18 mouse cellular contexts compared by ENCODE assay signal in genomic region chr6:17548786-17549185, GRCm38 (mm10).
DNase-seq lines count a peak whose midpoint lies in the region; ATAC-seq and TF ChIP-seq lines count a peak whose summit lies in the region.
"Had no signal": no experiment of that assay in that cellular context is flagged by ENCODE, and none has a peak within 500 bp of the region (broad histone marks: within the 10 kb centered on the region; RNA-seq: fewer than 3 reads in every experiment).

No protein-coding gene starts in this region.

- H3K9me3 ChIP-seq in intestine, embryonic 16.5 days (ENCODE audit: control insufficient read depth, low read length), result no peaks in the 10 kb centered on the region
- H3K9me3 ChIP-seq in intestine, embryonic 15.5 days, result no peaks in the 10 kb centered on the region
- no peaks in the 10 kb centered on the region for H3K9me3 ChIP-seq in intestine, postnatal 0 days (ENCODE audit: control insufficient read depth)
- H3K9me3 ChIP-seq: limb, embryonic 10.5 days; liver, embryonic 13.5 days had no signal

- no peak for TF ChIP-seq CTCF in lung, adult 2 months (IDR thresholded peaks at IDR 0.05; ENCODE audit: insufficient read depth, low read length)
- no peak for TF ChIP-seq CTCF in intestine, postnatal 0 days (IDR thresholded peaks at IDR 0.05; ENCODE audit: low read depth)

- no peaks in the 10 kb centered on the region for H3K27me3 ChIP-seq in intestine, embryonic 16.5 days (replicated peaks; ENCODE audit: control insufficient read depth, insufficient read depth, low read length)
- H3K27me3 ChIP-seq in intestine, embryonic 15.5 days (replicated peaks), result no peaks in the 10 kb centered on the region
- no peaks in the 10 kb centered on the region for H3K27me3 ChIP-seq in intestine, postnatal 0 days (replicated peaks; ENCODE audit: control insufficient read depth, insufficient read depth, low read length)
- H3K27me3 ChIP-seq: liver, embryonic 13.5 days had no signal

- no peak overlapping the region for H3K9ac ChIP-seq in intestine, embryonic 16.5 days (ENCODE audit: low read depth, low read length)
- H3K9ac ChIP-seq in intestine, embryonic 15.5 days, result no peak overlapping the region
- H3K9ac ChIP-seq in intestine, postnatal 0 days (ENCODE audit: low read depth, low read length), result no peak overlapping the region
- H3K9ac ChIP-seq: liver, embryonic 13.5 days had no signal

- H3K36me3 ChIP-seq in intestine, embryonic 16.5 days (ENCODE audit: control insufficient read depth, insufficient read depth, low read length), result no peaks in the 10 kb centered on the region
- H3K36me3 ChIP-seq in intestine, embryonic 15.5 days, result no peaks in the 10 kb centered on the region
- 0 out of 2 replicates have a peak, but pooled peaks cover 1% of the 10 kb centered on the region for H3K36me3 ChIP-seq in intestine, postnatal 0 days (ENCODE audit: control insufficient read depth, insufficient read depth)
- H3K36me3 ChIP-seq: limb, embryonic 10.5 days had no signal

- H3K4me2 ChIP-seq in intestine, embryonic 16.5 days (ENCODE audit: low read depth, low read length), result no peak overlapping the region
- no peak overlapping the region for H3K4me2 ChIP-seq in intestine, embryonic 15.5 days (replicated peaks)
- no peak overlapping the region for H3K4me2 ChIP-seq in intestine, postnatal 0 days (replicated peaks; ENCODE audit: low read depth)
- H3K4me2 ChIP-seq: heart, embryonic 11.5 days; liver, embryonic 13.5 days; midbrain, embryonic 11.5 days had no signal

- no peak for TF ChIP-seq POLR2A in lung, adult 2 months (IDR thresholded peaks at IDR 0.05; ENCODE audit: borderline replicate concordance, extremely low read depth, low read depth, low read length)

- ATAC-seq in intestine, embryonic 16.5 days, result peak; percentile 58; the same call in 1 of the 2 replicates
- no peak for ATAC-seq in intestine, embryonic 15.5 days
- ATAC-seq in intestine, postnatal 0 days, result peak; percentile 80
- ATAC-seq: inflammation-experienced regulatory T-cells, adult 6 months had no signal

- H3K4me3 ChIP-seq in intestine, embryonic 16.5 days (ENCODE audit: low read length), result no peak overlapping the region
- H3K4me3 ChIP-seq in intestine, embryonic 15.5 days (replicated peaks), result no peak overlapping the region
- H3K4me3 ChIP-seq in lung, adult 2 months (replicated peaks; ENCODE audit: extremely low read depth, low read depth, low read length), result no peak overlapping the region
- H3K4me3 ChIP-seq in intestine, postnatal 0 days (ENCODE audit: low read depth, low read length), result no peak overlapping the region
- H3K4me3 ChIP-seq: limb, embryonic 10.5 days; liver, embryonic 13.5 days had no signal

- H3K4me1 ChIP-seq in intestine, embryonic 16.5 days (ENCODE audit: control insufficient read depth, insufficient read depth, low read length), result peaks cover 7% of the 10 kb centered on the region; the same call in 1 of the 2 replicates
- H3K4me1 ChIP-seq in intestine, embryonic 15.5 days (replicated peaks), result peaks cover 1% of the 10 kb centered on the region; the same call in 1 of the 2 replicates
- H3K4me1 ChIP-seq in lung, adult 2 months (ENCODE audit: control insufficient read depth, insufficient read depth, low read length), result no peaks in the 10 kb centered on the region
- no peaks in the 10 kb centered on the region for H3K4me1 ChIP-seq in intestine, postnatal 0 days (replicated peaks; ENCODE audit: control insufficient read depth, insufficient read depth, low read length)

- WGBS in intestine, embryonic 16.5 days, result 85% methylated on average over 4 of the region's 4 CpGs
- WGBS in intestine, embryonic 15.5 days, result 84% methylated on average over 4 of the region's 4 CpGs
- 72% methylated on average over 4 of the region's 4 CpGs for WGBS in lung, adult 2 months
- 58% methylated on average over 4 of the region's 4 CpGs for WGBS in intestine, postnatal 0 days

- peak; percentile 14 to 26 for DNase-seq in lung, adult 18-20 months
- DNase-seq in lung, adult 2 months, result no peak
- peak; percentile 68 for DNase-seq in Muller cell, postnatal 12 days (ENCODE audit: inconsistent ontology term)
- DNase-seq in gastrocnemius, postnatal 14 days, result no peak
- DNase-seq: cerebellum, postnatal 10 days; gastrocnemius, postnatal 25 days; heart, postnatal 14 days; kidney, postnatal 14 days; liver, embryonic 13.5 days; right cerebral cortex, postnatal 4 days had no signal

- no peak overlapping the region for H3K27ac ChIP-seq in intestine, embryonic 16.5 days (ENCODE audit: low read length)
- H3K27ac ChIP-seq in intestine, embryonic 15.5 days, result no peak overlapping the region
- H3K27ac ChIP-seq in intestine, postnatal 0 days (ENCODE audit: low read depth, low read length), result no peak overlapping the region
- H3K27ac ChIP-seq: limb, embryonic 10.5 days; liver, embryonic 13.5 days; macrophage had no signal

- intact Hi-C loops in gastrocnemius, postnatal 14 days (cut with DNase I; ENCODE audit: low total_unique reads), result no loop called here

Comparison
In these comparisons a context has a peak if more than half of its experiments do, and no peak if none do; other contexts are left out.
1. DNase-seq: peak in lung, adult 18-20 months (2 of 2) and Muller cell, postnatal 12 days (single experiment); none in lung, adult 2 months (single experiment) and gastrocnemius, postnatal 14 days (single experiment).